Mouse (Mus musculus): ENCODE measurements at regions not wholly inside any gene's neighbourhood (a gene's known extent, or its start where the extent isn't known, plus 50 kb on each side); places are given as distances from the start of the nearest gene placed in this dataset.

- TF ChIP-seq CTCF (IDR thresholded peaks at IDR 0.05; ENCODE audit: extremely low read depth, insufficient read depth, low read length) (no peak), POLR2A (IDR thresholded peaks at IDR 0.05; ENCODE audit: extremely low read depth, insufficient read depth, low read length) (no peak)
These were observed 140.7 kb upstream of the Klf3 start for GRCm38 (mm10) chr5:64662476-64662875.
